In the genomic region with DNA sequence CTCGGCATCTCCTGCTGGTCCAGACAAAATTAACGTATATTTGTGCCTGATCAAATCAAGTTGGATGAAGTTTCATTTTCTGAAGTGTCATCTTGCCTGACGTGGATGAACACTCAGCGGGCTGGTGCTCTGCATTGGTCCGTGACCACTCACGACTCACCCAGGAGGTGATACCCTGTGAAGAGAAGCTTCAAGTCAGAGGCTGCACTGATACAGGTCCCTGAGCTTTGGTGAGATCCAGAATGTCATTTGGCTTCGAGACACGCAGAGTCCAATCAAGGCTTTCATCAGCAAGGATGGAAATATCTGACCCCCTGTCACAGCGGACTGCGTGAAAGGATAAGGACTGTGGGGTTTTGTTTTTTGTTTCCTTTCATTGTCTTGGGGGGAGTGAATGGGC, we compare ENCODE assay signal across 17 mouse cellular contexts.
"Had no signal": no experiment of that assay in that cellular context is flagged by ENCODE, and none has a peak within 500 bp of the region (broad histone marks: within the 10 kb centered on the region; RNA-seq: fewer than 3 reads in every experiment).

No protein-coding gene starts in this region.

- H3K9me3 ChIP-seq: neural tube, embryonic 12.5 days; neural tube, embryonic 13.5 days; neural tube, embryonic 15.5 days; stomach, embryonic 15.5 days had no signal

- H3K9ac ChIP-seq: neural tube, embryonic 12.5 days; neural tube, embryonic 13.5 days; neural tube, embryonic 15.5 days; stomach, embryonic 15.5 days had no signal

- H3K36me3 ChIP-seq: neural tube, embryonic 12.5 days; neural tube, embryonic 13.5 days; neural tube, embryonic 15.5 days; stomach, embryonic 15.5 days had no signal

- H3K4me3 ChIP-seq: neural tube, embryonic 12.5 days; neural tube, embryonic 13.5 days; neural tube, embryonic 15.5 days; stomach, embryonic 15.5 days had no signal

- H3K4me1 ChIP-seq: neural tube, embryonic 12.5 days; neural tube, embryonic 13.5 days; stomach, embryonic 15.5 days had no signal

- H3K27ac ChIP-seq: neural tube, embryonic 12.5 days; neural tube, embryonic 13.5 days; neural tube, embryonic 15.5 days; stomach, embryonic 15.5 days; stomach, postnatal 0 days had no signal

- H3K4me2 ChIP-seq: neural tube, embryonic 12.5 days; neural tube, embryonic 13.5 days; neural tube, embryonic 15.5 days; stomach, embryonic 15.5 days had no signal

- DNase-seq: retina, postnatal 1 day; right cerebral cortex, adult 18-20 months; right cerebral cortex, postnatal 14 days; right cerebral cortex, postnatal 25 days; right cerebral cortex, postnatal 4 days; spleen, adult 18-20 months; thymus, adult 18-20 months; thymus, adult 2 months; thymus, postnatal 14 days; thymus, postnatal 25 days; thymus, postnatal 36 days; thymus, postnatal 4 days had no signal

- H3K27me3 ChIP-seq: stomach, embryonic 15.5 days had no signal
